Mouse (Mus musculus) olfactory bulb, adult 2 months (tissue): Measurements from ENCODE around the gene Nos3.

Experiments
- CTCF ChIP-seq: fragments of 200-500 bp; IDR thresholded peaks from 2 replicates; pipeline ENCODE4 v1.5.1; 2012; ENCODE audit warnings: low read depth, mild to moderate bottlenecking, low read length, moderate library complexity; ENCODE audit not compliant: insufficient read depth
- POLR2A ChIP-seq: fragments of 200-500 bp; IDR thresholded peaks from 2 replicates; pipeline ENCODE4 v1.6.1; 2012; ENCODE audit warnings: mild to moderate bottlenecking, low read depth, low read length, moderate library complexity; ENCODE audit not compliant: insufficient read depth

- TF ChIP-seq CTCF (no peak), POLR2A (no peak)
These were observed 20.0 kb upstream of the Nos3 start for GRCm38 (mm10) chr5:24344477-24345051.
